Mouse (Mus musculus): ENCODE data around the gene Hk1. TPM values are rescaled to one million over a fixed set of nuclear protein-coding genes. Genes with fewer than 3 reads are reported as not detected.

The Hk1 gene
- 441 and 515 TPM in 2 replicates for total RNA-seq (2012; rRNA removed)
- polyA plus RNA-seq (2012; ENCODE audit: insufficient read depth in 1 of 2, insufficient read length in 2 of 2, low read depth in 1 of 2, low replicate concordance in 2 of 2, missing spikeins in 1 of 2), result 100 to 1,000 TPM; 192 to 740 TPM

- no peak within 1 kb of the TSS for H3K4me3 ChIP-seq (ENCODE audit: control insufficient read depth in 1 of 2, insufficient read depth in 1 of 2, low read depth in 2 of 2, low read length in 2 of 2)
- H3K9ac ChIP-seq (ENCODE audit: control insufficient read depth, low read depth, low read length, poor library complexity, severe bottlenecking), result no peak within 1 kb of the TSS
- H3K36me3 ChIP-seq (ENCODE audit: control insufficient read depth in 1 of 2, insufficient read depth in 2 of 2, low read length in 2 of 2), result no peaks in the 10 kb centered on the region
- no peaks in the 10 kb centered on the region; a peak in 2 of 4 replicates for H3K27me3 ChIP-seq (ENCODE audit: control insufficient read depth in 1 of 2, insufficient read depth in 2 of 2, low read length in 2 of 2)
- no peaks in the 10 kb centered on the region for H3K9me3 ChIP-seq (replicated peaks; ENCODE audit: insufficient read depth, low read length)
- no peaks in the 10 kb centered on the region for H3K79me2 ChIP-seq (ENCODE audit: control insufficient read depth, insufficient read depth, low read length, poor library complexity)
- TF ChIP-seq JUND (IDR thresholded peaks at IDR 0.05; ENCODE audit: low read depth, low read length), result no peak
- TF ChIP-seq SMC3 (IDR thresholded peaks at IDR 0.05; ENCODE audit: low read depth, low read length), result no peak
- no peak for TF ChIP-seq TCF12 (IDR thresholded peaks at IDR 0.05; ENCODE audit: low read depth, low read length)
- no peak for TF ChIP-seq BHLHE40 (IDR thresholded peaks at IDR 0.05; ENCODE audit: borderline replicate concordance, low read depth, low read length)
- no peak for TF ChIP-seq POLR2A (IDR thresholded peaks at IDR 0.05; ENCODE audit: control insufficient read depth in 1 of 2, insufficient read depth in 1 of 2, low read depth in 1 of 2, low read length in 2 of 2, poor library complexity in 1 of 2)
- no peak for TF ChIP-seq NRF1 (IDR thresholded peaks at IDR 0.05; ENCODE audit: insufficient read depth, low read depth, low read length, poor library complexity, severe bottlenecking)
- TF ChIP-seq GATA1 (IDR thresholded peaks at IDR 0.05; ENCODE audit: low read depth, low read length), result no peak
- no peak for TF ChIP-seq CTCF (IDR thresholded peaks at IDR 0.05 in 2 of 3, conservative IDR thresholded peaks at IDR 0.05 in 1 of 3; ENCODE audit: control insufficient read depth in 1 of 3, insufficient read depth in 1 of 3, low read depth in 2 of 3, low read length in 3 of 3, poor library complexity in 1 of 3, severe bottlenecking in 1 of 3)
- TF ChIP-seq RAD21 (IDR thresholded peaks at IDR 0.05; ENCODE audit: low read depth, low read length), result no peak
- TF ChIP-seq ZKSCAN1 (IDR thresholded peaks at IDR 0.05; ENCODE audit: low read depth, low read length), result no peak
- DNase-seq (ENCODE audit: low read depth, low spot score), result no peak
- no peak within 1 kb of the TSS for H3K27ac ChIP-seq (ENCODE audit: control insufficient read depth, low read depth, low read length)
- no peaks in the 10 kb centered on the region; a peak in 1 of 4 replicates for H3K4me1 ChIP-seq (ENCODE audit: control insufficient read depth in 1 of 2, insufficient read depth in 2 of 2, low read length in 2 of 2)
These were observed at the start of gene Hk1 for GRCm38 (mm10) chr10:62379808-62380207. Gene Hk1 (minus strand): TSS chr10:62379908.

GRCm38 (mm10) chr10:62425081-62425871, 45.6 kb upstream of the Hk1 start:
- H3K27ac ChIP-seq (ENCODE audit: control insufficient read depth, low read depth, low read length), result no peak overlapping the region
- no peaks in the 10 kb centered on the region for H3K4me1 ChIP-seq (ENCODE audit: control insufficient read depth in 1 of 2, insufficient read depth in 2 of 2, low read length in 2 of 2)
- no peak overlapping the region for H3K9ac ChIP-seq (ENCODE audit: control insufficient read depth, low read depth, low read length, poor library complexity, severe bottlenecking)
- H3K4me3 ChIP-seq (ENCODE audit: control insufficient read depth in 1 of 2, insufficient read depth in 1 of 2, low read depth in 2 of 2, low read length in 2 of 2), result no peak overlapping the region
- no peaks in the 10 kb centered on the region for H3K9me3 ChIP-seq (replicated peaks; ENCODE audit: insufficient read depth, low read length)
- DNase-seq (ENCODE audit: low read depth, low spot score), result no peak
- no peak for TF ChIP-seq MYB (IDR thresholded peaks at IDR 0.05; ENCODE audit: low read depth, low read length)
- TF ChIP-seq ZMIZ1 (IDR thresholded peaks at IDR 0.05; ENCODE audit: low read depth, low read length), result no peak
- no peak for TF ChIP-seq HCFC1 (IDR thresholded peaks at IDR 0.05; ENCODE audit: low read depth, low read length)
- TF ChIP-seq MEF2A (IDR thresholded peaks at IDR 0.05; ENCODE audit: extremely low read depth, insufficient replicate concordance, low read depth, low read length, poor library complexity, severe bottlenecking), result no peak
- no peak for TF ChIP-seq RCOR1 (IDR thresholded peaks at IDR 0.05; ENCODE audit: low read depth, low read length)
- TF ChIP-seq GABPA (IDR thresholded peaks at IDR 0.05; ENCODE audit: low read depth, low read length), result no peak
- TF ChIP-seq SMC3 (IDR thresholded peaks at IDR 0.05; ENCODE audit: low read depth, low read length), result no peak
- TF ChIP-seq BHLHE40 (IDR thresholded peaks at IDR 0.05; ENCODE audit: borderline replicate concordance, low read depth, low read length), result no peak
- TF ChIP-seq POLR2AphosphoS2 (IDR thresholded peaks at IDR 0.05; ENCODE audit: low read length), result no peak
- no peak for TF ChIP-seq MYC (IDR thresholded peaks at IDR 0.05; ENCODE audit: low read depth, low read length)
- TF ChIP-seq CHD1 (IDR thresholded peaks at IDR 0.05; ENCODE audit: low read depth, low read length), result no peak
- no peaks in the 10 kb centered on the region for H3K36me3 ChIP-seq (ENCODE audit: control insufficient read depth in 1 of 2, insufficient read depth in 2 of 2, low read length in 2 of 2)
- H3K79me2 ChIP-seq (ENCODE audit: control insufficient read depth, insufficient read depth, low read length, poor library complexity), result no peaks in the 10 kb centered on the region
- no peaks in the 10 kb centered on the region for H3K27me3 ChIP-seq (ENCODE audit: control insufficient read depth in 1 of 2, insufficient read depth in 2 of 2, low read length in 2 of 2)
